Mouse (Mus musculus): ENCODE measurements around the gene Thpo.
A peak's percentile ranks its signal among the peaks of the same experiment; 100 is the strongest.

Gene Thpo

DNA sequence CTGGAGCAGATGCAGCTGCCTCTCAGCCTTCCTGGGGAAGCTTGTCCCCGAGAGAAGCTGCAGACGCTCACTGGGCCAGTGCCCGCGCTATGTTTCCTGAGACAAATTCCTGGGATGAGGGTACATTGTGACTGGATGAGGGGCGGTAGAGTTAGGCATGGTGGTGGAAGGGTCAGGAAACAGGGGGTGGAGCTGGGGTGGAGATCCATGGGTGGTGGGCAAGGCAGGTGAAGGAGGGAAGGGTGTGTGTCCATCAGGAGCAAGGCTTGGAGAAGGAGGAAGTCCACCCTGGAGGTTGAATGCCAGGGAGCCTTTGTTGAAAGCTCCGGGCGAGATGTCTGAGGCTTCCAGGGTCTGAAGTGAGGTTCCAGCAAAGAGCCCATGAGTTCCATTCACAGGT is 9.0 kb downstream of the Thpo start:
- DNase-seq (ENCODE audit: low read depth, low spot score): no peak

DNA sequence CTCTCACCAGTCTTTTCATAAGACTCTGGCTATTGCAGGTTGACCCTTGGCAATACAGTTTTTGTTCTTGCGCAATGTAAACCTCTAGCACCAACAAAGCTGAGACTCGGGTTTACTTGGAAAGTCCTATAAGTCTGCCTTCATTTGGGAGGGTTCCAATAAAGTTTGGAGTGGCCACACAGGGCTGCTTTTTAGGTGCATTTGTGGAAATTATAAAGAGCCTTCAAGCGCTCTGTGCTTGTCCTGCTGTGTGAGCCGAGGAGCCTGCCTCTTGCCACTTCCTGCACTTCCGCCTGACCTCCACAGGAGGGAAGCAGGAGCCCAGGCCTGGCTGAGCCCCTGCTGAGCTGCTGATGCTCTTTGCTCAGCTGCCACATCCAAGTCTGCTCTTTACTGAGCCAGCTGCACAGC is 10.0 kb downstream of the Thpo start:
- DNase-seq (ENCODE audit: low read depth, low spot score): peak; percentile 52

DNA sequence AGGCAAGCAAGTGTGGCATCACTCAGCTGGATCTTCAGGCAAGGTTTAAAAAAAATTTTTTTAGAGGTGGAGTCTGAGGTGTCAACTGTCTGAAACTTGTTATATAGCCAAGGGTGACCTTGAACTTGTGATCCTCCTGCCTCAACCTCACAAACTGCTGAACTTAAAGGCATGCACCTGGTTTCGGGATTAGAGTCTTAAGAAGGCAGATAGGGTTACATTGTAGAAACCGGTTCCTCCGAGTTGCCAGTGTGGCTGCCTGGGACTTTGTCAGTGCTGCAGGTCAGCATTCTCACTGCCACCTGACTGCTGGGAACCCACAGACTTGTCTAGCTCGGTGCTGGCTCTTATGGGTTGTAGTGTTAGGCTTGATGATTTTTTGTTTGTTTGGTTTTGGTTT is 11.1 kb downstream of the Thpo start:
- DNase-seq (ENCODE audit: low read depth, low spot score): no peak

DNA sequence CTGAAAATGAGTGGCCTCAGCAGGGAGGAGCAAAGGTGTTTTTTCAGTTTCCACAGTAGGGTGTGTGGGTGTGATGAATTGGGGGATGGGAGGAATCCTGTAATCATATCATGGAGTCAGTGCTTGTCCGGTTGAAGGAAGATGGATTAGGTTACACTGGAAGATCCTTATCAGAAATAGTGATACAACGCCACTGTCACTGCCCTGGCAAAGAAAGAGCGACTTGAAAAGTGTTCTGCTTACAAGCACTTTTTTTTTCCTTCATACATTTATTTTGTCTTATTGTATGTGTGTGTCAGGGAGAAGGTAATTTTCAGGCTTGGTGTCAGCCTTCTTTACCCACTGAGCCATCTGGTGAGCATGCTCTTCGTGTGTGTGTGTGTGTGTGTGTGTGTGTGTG is 11.6 kb downstream of the Thpo start:
- DNase-seq (ENCODE audit: low read depth, low spot score): no peak

DNA sequence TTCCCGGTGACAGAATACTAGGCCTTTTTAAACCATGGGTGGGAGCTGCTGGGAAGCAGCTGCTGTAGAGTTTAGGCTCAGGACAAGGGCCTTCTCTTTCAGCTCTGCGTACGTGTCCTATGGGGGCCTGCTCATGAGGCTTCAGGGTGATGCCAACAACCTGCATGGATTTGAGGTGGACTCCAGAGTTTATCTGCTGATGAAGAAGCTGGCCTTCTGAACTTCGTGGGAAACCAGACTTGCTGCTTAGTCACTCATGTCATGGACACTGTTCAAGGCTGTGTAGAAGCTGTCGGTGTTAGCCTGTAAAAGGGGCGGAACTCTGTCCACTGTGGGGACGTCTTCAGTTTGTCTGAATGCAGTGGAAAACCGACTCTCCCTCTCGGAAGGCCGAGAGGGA is 12.5 kb downstream of the Thpo start:
- no peak for DNase-seq (ENCODE audit: low read depth, low spot score)

DNA sequence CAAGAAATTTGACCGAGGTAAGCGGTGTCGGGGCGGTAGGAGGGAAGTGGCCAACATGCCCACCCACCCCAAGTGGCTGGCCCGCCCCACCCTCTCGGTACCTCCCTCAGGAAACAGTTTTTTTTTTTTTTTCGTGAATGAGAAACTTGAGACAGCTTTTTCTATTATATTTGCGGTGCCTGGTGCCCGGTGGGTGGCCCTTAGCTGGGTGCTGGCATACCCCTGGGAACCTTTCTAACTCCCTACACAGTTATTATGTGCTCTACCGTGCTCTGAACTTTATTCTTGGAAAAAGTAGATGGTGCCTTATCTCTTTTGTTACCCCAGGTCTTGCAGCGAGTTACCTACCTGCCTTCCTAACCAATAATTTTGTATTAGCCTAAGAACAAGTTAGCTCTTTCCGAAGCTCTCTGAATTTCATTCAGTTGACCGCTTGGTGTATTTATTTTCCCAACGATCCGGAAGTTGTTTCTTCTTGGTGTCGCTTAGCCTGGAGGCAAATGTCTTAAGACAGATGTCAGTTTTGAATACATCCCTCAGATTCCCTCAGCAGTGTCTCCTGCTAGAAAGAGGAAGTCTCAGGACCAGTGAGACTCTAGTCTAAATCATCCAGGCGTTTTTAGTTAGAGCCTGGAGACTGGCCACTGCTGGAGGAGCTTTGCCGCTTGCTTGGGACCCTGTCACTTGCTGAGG is 16.2 kb downstream of the Thpo start:
- DNase-seq (ENCODE audit: low read depth, low spot score): no peak

DNA sequence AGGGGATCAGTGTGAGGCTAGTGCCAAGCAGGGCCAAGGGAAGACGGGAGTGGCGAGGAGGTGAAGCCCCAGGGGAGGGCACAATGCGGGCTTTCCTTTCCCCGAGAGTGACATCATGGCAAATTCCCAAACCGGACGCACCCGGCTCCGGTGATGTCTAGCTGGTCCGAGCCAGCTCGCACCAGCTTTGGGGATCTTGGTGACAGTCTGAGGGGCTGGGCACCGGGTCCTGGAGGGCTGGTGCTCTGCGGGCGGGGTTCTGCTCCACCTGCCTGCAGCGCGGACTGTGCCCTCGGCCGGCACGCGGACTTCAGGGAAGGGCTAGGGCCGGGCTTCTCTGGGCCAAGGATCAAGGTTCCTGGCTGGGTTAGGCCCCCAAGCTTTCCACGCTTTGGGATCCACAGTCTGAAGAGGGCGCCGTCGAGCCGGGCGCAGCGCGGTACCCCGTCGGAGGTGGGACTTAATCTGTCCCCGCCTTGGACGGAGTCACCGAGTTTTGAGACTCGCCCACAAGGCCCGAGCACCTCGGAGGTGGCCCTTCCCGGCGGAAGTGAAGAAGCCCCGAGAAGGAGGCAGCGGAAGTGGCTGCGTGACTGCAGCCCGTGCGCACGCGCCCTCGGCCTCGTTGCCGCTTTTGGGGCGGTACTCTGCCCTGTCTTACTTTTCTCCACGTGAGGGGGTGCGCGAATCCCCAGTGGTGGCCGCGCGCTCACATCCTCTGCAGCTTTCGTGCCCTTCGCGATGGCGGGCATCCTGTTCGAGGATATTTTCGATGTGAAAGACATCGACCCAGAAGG is 16.9 kb downstream of the Thpo start, which contains the start of the genes Polr2h and Clcn2:
Gene Polr2h (plus strand): TSS at position 485 of the 797 bp plus-strand sequence.
Gene Clcn2 (minus strand): TSS at position 566 of the 797 bp plus-strand sequence.
- DNase-seq (ENCODE audit: low read depth, low spot score): peak; percentile 98

DNA sequence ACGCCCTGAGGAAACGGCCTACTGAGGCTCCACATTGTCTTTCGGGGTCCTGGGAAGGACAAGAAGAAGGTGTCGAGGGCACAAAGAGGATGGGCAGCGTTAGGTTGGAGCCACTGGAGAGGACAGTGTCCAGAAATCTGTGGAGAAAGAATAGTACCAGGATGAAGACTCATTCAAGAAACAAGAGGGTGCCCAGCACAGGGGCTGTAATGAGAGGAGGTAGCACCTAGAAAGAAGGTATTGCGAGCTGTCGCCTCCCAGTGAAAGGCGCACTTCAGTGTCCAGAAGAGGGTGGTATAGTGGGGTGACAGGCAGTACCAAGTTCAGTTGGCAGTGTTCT is 17.5 kb downstream of the Thpo start:
- no peak for DNase-seq (ENCODE audit: low read depth, low spot score)

DNA sequence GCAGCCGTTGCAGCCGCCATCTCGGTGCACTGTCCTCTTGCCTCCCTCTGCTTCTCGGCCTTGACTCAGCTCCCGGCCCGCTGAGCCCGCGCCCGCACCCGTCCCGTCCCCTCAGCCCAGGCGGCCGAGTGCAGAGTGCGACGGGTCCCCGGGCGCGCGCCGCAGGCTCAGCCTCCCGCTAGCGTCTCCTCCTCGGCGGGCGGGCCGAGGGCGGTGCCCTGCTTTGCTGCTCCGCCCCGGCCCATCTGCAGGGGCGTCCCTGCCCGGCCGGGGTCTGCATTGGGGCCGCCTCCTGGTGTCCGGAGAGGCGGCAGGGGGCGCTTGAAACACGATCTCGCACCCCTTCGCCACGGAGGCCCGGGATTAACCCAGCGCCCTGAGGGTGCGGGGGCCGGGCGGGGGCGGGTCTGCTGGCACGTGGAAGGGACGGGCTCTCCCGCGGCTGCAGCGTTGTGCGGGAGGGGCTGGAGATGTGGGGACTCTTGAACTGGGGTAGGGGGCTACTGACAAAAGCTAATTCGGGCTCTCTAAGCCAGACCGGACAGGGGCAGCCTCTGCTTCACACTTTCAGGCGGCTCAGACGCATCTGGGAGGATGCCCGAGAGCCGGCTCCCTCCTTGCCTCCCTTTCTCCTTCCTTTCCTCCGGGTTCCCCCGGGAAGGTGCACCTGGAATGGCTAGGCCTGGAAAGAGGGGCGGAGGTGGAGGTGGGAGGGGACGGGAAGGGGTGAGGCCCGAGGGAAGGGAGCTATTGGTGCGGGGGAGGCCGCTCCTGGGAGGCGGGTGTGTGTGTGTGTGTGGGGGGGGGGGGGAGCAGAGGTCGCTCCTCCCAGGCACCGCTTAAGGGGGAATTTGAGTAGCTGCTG is 18.1 kb downstream of the Thpo start:
- peak; percentile 77 for DNase-seq (ENCODE audit: low read depth, low spot score)

DNA sequence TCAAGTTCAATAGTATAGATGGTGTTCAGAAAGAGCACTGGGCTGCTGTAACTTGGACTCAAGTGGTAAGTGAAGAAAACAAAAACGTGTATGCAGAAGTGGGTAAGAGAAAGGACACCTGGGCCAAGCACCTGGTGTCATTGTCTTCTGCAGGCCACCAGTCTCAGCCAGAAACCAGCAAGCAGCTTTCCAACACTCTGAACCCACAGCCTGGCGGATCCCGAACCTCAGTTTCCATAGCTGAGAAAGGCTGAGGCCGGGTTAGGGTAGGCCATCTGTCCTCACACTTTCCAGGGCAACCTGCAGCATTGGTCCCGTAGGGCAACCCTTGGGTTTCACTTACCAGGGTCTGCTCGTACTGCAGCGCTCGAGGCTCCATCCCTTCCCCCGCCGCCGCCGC is 18.7 kb downstream of the Thpo start:
- DNase-seq (ENCODE audit: low read depth, low spot score): no peak

DNA sequence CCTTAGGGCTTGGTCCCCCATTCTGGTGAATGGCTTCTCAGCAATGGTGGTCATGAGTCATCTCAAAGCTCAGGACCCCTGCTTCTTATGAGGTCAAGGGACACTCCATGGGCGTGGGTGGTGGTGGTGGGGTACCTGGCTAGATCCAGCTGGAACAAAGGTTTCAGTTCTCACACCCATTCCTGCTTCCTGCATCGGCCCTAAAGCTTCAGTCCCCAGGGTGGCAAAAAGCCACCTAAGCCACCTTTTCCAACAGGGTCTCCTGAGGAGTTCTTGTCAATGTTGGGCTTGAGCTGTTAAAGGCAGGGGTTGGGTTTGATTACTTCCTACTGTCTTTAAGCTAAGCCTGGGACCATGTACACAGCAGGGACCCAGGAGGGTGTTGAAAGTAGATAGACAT is 19.1 kb downstream of the Thpo start:
- DNase-seq (ENCODE audit: low read depth, low spot score): no peak

DNA sequence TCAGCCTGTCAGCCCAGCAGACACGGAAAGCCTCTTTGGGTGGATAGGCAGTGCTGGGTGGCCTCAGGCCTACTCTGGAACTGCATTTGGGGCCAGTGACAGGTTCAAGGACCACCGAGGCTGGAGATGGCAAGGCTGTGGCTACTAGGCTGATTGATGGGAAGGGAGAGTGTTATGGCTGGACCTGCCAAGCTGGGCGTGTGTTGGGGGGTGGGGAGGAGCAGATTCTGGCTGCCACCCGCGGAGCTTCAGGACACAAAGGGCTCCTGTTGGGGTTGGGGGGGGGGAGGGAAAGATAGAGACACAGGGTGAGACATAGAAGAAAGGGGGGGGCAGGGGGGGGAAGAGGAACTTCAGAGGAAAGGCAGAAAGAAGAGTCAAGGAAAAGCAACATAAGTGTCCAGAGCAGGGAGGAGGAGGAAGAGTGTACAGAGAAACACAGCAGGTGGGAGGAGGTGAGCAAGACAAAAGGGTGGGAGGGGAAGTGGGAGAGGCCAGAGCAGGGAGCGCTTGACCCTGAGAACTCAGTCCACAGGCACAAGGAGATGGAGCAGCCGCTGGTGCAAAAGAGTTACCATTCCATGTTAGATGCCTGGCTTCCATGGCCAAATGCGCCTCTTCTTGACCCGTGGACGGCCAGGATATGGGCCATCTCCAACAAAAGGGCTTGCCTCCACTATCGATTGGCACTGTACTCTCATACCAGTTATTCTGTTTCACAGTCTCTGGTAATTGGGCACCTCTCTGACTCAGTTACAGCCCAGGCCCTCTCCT is 19.8 kb downstream of the Thpo start:
- no peak for DNase-seq (ENCODE audit: low read depth, low spot score)

DNA sequence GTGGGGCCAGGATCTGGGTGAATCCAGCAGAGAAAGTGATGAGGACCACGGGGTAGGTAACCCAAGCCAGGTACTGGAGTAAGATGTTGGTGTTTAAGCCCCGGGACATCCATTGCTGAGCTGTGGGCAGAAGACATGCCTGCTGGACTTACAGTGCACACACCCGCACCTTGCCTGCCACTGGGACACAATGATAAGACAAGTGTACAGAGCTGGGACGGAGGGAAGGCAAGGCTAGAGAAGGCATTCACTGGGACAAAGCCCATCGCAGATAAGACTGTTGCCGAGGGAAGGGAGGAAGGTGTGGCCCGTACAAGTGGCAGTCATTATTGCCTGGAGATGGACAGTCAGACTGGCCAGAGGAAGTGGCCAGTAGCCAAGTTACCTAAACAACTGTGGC is 21.4 kb downstream of the Thpo start:
- DNase-seq (ENCODE audit: low read depth, low spot score): no peak

DNA sequence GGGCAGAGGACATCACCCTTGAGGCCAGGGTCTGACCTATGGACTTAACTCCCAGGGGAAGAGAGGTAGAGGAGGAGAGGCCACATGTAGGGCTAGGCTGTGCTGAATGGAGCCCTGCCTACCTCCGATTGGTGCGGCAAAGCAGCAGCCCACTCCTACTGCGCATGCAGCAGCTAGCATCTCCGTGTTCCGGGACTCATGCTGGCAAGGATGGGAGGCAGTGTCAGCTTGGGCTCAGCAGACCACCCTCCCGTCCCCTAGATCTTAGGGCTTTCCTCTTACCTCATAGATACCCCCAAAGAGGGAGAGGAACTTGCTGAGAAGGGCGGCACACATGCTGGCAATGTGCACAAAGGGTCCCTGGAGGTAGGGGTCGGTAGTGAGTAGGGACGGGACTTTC is 22.1 kb downstream of the Thpo start:
- DNase-seq (ENCODE audit: low read depth, low spot score): no peak

DNA sequence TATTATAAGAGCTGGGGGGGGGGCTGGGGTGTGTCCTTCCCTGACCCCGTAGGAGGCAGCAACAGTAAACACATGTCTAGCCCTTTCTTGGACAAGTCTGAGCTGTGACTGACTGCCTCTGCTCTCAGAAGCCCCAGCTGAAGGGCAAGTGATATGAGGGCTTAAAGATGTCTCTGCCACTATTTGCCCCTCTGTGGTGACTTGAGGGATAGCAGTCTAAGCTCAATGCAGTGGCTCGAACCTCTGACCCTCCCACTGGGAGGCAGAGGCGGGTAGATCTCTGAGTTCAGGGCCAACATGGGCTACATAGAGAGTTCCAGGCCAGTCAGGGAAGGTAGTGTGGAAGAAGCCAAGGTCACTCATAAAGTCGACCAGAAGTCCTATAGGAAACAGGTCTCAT is 23.5 kb downstream of the Thpo start:
- DNase-seq (ENCODE audit: low read depth, low spot score): no peak

DNA sequence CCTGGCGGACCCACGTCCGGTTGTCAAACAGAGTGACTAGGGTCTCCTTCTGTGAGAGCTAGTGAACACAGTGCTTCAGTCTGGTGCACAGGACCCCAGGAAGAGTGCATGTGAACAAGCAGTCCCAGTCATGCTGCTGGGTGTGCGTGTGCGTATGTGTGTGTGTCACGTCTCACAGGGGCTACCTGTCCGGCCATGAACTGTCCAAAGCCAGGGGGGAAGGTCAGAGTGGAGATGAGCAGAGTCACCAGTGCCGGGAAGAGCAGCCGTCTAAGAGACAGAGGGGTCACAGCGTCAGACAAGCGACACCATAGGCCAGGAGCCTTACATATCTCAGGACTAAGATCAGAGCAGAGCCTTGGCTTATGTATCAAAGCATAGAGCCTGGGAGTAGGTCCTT is 23.9 kb downstream of the Thpo start:
- DNase-seq (ENCODE audit: low read depth, low spot score): no peak

DNA sequence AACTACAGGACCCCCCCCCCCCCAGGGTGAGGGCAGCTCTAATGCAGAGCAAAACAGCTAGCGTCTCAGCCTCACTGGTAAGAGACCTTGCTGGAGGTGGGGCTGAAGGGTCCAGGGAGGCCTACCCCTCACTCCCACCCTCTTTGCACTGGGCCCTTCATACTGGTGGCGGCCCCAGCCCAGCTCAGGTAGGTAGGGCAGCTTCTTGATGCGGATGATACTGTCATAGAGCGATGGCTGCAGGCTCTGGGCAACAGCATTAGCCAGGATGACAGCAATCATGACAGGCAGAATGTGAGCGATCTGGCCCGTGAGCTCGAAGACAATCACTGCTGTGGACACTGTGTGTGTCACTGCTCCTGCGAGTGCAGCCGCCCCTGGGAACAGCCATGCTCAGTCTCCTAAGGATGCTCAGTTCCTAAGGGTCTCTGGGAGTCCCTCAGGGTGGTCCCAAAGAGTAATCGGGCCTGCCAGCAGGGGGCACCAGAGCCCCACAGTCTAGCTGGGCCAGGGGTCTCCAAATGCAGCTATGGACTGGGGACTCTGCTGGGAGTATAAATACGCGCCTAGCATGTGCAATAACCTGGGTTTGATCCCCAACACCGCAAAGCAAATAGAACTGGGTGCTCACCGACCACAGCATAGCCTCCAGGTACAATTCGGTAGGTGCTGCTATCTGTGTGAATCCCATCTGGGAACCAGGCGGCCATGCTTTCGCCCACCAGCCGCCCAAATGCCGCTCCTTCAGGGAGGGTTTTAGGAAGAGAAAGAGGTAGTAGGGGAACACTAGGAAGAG is 25.2 kb downstream of the Thpo start:
- peak; percentile 54 for DNase-seq (ENCODE audit: low read depth, low spot score)

DNA sequence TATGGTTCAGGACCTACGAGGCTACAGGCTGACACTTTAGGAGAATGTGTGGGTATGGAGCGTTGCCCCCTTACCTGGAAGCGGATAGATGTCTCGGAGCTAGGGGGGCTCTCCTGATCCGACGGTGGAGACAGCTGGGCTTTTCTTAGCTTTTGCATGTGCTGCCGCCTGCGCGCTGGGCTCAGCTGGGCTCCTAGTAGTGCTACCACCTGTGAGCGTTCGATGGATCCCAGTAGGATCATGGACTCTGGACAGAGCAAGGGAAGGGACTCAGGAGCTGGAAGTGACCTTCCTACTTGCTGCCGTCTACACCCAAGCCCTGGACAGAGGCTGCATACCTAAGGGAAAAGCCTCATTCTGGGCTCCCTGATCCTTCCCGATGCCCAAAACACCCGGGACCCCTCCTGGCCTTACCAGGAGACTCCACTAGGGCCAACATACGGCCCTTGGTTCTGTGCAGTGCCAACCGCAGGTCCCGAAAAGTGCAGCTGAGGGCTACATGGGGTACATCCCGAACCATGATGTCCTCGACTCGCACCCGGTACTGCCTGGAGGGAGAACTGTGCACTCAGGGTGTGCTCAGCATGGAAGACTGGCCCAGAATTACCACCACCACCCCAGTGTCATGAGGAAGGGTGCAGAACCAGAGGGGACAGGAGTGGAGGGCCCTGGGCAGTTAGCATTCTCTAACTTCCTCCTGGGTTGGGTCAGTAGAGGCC is 25.9 kb downstream of the Thpo start:
- DNase-seq (ENCODE audit: low read depth, low spot score): no peak

DNA sequence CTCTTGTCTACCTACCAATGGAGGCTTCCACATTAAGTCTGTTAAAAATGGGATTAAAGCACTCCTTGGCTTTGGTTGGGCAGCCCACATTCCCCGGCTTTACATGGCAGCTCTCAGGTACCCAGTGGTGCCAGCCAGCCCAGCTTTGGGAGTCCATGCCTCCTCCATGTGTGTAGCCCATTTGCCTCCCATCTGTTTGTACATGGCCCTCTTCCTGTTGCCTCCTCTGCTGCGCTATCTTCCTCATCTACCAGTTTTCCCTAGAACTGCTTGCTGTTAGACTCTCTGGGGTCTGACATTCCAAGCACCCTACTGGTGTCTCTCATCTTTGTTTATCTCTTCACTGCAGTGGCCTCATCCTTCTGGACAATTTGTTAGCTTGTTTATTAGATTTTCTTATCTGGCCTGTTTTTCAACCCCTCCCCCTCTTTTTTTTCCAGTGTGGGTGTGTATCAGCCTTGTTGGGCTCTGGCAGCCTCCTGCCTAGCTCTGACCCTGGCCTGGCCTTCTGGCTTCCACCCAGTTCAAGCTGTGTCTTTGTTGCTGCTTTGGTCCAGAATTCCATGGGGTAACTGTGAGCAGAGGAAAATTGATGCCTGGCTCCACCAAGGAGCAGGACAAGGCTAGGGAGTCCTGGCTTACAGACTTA is 27.8 kb downstream of the Thpo start:
- DNase-seq (ENCODE audit: low read depth, low spot score): no peak

DNA sequence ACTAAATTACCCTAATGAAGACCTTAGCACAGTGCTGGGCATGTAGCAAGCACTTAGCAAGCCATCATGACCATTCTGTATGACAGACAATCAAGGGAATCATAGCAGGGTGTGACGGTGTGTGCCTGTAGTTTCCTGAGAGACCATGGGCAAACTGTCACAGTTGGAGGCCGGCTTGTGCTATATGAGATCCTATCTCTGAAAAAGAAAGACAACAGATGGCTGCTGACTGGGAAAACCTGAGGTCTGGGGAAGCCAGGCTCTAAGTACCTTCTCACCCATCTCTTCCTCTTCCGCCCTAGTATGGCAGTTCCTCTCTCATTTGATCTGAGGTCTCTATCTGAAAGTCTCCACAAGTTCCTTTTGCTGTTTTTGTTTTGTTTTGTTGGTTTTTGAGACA is 28.5 kb downstream of the Thpo start:
- DNase-seq (ENCODE audit: low read depth, low spot score): no peak
